Mouse (Mus musculus): Measurements from ENCODE around the gene Fam72a. TPM values are rescaled to one million over a fixed set of nuclear protein-coding genes. Genes with fewer than 3 reads are reported as not detected.

Fam72a gene
- polyA plus RNA-seq, 1 experiment from 2014 or later, result 3.8 TPM

DNA sequence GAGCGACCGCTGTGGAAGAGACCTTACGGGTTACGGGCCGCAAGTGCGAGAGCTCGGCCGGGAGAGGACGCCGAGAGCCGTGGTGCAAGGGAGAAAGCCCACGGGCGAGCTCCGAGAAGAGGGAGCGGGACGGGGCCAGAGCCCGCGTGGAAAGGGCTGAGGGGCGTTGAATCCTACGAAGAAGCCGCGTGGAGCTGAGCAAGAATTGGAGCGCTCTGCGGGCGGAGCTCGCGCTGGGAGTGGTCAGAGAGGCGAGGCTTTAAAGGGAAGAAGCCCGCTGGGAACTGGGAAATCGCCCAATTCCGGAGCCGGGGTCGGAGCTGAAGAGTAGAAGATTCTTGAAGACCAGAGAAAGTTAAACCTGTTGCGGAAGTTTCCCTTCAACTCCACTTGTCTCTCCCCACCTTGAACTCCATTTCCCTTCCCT lies 391 bp downstream of the Fam72a start:
- no peak for ATAC-seq (ENCODE audit: insufficient number of reproducible peaks, insufficient read depth, low FRiP score, low TSS enrichment, low read depth)
- Histone ChIP-seq H3K4me3 (replicated peaks) (peak overlapping the region; percentile 73), H3K27ac (peak overlapping the region; percentile 90), H3K9ac (replicated peaks) (peak overlapping the region; percentile 58), H3K27me3 (no peaks in the 10 kb centered on the region), H3K4me2 (peak overlapping the region; percentile 82), H3K9me3 (no peaks in the 10 kb centered on the region), H3K36me3 (no peaks in the 10 kb centered on the region), H3K4me1 (replicated peaks) (peaks cover 43% of the 10 kb centered on the region)
- under 1% methylated on average over 34 of the region's 34 CpGs for WGBS

DNA sequence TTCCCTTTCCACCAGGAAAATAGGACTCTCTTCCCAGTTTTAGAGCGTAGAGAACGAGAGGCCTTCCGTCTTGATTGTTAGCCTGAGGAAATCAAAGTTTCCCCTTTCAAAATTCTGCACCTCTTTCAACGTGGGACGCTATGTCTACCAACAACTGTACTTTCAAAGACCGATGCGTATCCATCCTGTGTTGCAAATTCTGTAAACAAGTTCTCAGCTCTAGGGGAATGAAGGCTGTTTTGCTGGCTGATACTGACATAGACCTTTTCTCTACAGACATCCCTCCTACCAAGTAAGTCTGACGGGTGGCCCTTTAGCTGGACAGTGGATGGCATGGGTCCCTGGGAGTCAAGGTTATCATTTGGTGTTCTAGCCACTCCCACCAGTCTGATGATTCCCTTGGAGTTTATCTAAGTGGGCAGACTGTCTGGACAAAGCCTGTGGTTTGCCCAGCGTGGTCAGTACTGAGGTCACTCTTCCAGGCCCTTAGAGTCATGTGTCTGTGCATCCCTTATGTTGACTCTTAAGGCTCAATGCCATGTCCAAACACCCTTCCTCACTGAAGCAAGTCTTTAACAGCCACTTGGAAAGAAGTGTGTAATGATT lies 961 bp downstream of the Fam72a start:
- Histone ChIP-seq H3K4me1 (replicated peaks) (peaks cover 37% of the 10 kb centered on the region), H3K27me3 (no peaks in the 10 kb centered on the region), H3K36me3 (no peaks in the 10 kb centered on the region), H3K27ac (peak overlapping the region; percentile 90), H3K9me3 (no peaks in the 10 kb centered on the region), H3K9ac (replicated peaks) (peak overlapping the region; percentile 58), H3K4me2 (peak overlapping the region; percentile 82), H3K4me3 (replicated peaks) (peak overlapping the region; percentile 73)
- no peak for ATAC-seq (ENCODE audit: insufficient number of reproducible peaks, insufficient read depth, low FRiP score, low TSS enrichment, low read depth)
- 2% methylated on average over 9 of the region's 9 CpGs for whole genome bisulfite sequencing

DNA sequence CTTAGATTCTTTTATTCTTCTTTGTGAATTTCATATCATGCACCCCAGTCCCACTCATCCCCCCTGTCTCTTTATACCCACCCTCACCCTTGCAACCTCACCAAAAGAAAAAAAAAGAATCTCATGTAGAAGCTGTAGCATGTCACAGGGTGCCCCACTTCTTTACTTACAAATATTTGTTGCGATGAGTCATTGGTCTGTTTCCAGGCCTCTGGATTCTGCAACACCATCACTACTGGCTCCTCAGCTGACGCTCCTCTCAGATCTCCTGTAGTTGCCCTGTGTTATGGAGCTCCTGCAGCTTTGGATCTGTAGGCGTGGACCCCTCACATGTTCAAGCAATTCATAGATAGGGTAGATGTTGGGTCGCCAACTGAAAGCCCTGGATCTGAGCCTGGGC lies 12.1 kb downstream of the Fam72a start:
- 93% methylated on average over 4 of the region's 4 CpGs for WGBS
- no peak for ATAC-seq (ENCODE audit: insufficient number of reproducible peaks, insufficient read depth, low FRiP score, low TSS enrichment, low read depth)

GRCm38 (mm10) chr1:131540795-131541194 lies 13.1 kb downstream of the Fam72a start:
- H3K9me3 ChIP-seq, result no peaks in the 10 kb centered on the region
- no peak for ATAC-seq (ENCODE audit: insufficient number of reproducible peaks, insufficient read depth, low FRiP score, low TSS enrichment, low read depth)
- WGBS, result 78% methylated on average over 5 of the region's 5 CpGs

More for the DNA sequence above, 12.1 kb downstream of the Fam72a start:
- Histone ChIP-seq H3K4me1 (replicated peaks) (0 out of 2 replicates have a peak, but pooled peaks cover 3% of the 10 kb centered on the region), H3K36me3 (peaks cover 6% of the 10 kb centered on the region; the same call in 1 of the 2 replicates), H3K9ac (replicated peaks) (no peak overlapping the region), H3K27me3 (no peaks in the 10 kb centered on the region), H3K27ac (no peak overlapping the region), H3K4me3 (replicated peaks) (no peak overlapping the region), H3K9me3 (no peaks in the 10 kb centered on the region), H3K4me2 (no peak overlapping the region)

GRCm38 (mm10) chr1:131541431-131541830 lies 13.7 kb downstream of the Fam72a start:
- H3K9me3 ChIP-seq, result no peaks in the 10 kb centered on the region
- peaks cover 4% of the 10 kb centered on the region; the same call in 1 of the 2 replicates for H3K36me3 ChIP-seq
- no peak overlapping the region for H3K9ac ChIP-seq (replicated peaks)
- no peak overlapping the region for H3K27ac ChIP-seq
- 53% methylated on average over 3 of the region's 3 CpGs for WGBS
- H3K27me3 ChIP-seq, result no peaks in the 10 kb centered on the region
- no peak overlapping the region for H3K4me2 ChIP-seq
- no peak overlapping the region for H3K4me3 ChIP-seq (replicated peaks)
- 0 out of 2 replicates have a peak, but pooled peaks cover 3% of the 10 kb centered on the region for H3K4me1 ChIP-seq (replicated peaks)
- ATAC-seq (ENCODE audit: insufficient number of reproducible peaks, insufficient read depth, low FRiP score, low TSS enrichment, low read depth), result no peak

More at GRCm38 (mm10) chr1:131540795-131541194, 13.1 kb downstream of the Fam72a start:
- H3K4me2 ChIP-seq, result no peak overlapping the region
- no peaks in the 10 kb centered on the region for H3K27me3 ChIP-seq
- H3K4me1 ChIP-seq (replicated peaks), result 0 out of 2 replicates have a peak, but pooled peaks cover 3% of the 10 kb centered on the region
- no peak overlapping the region for H3K9ac ChIP-seq (replicated peaks)
- H3K27ac ChIP-seq, result no peak overlapping the region
- peaks cover 4% of the 10 kb centered on the region; the same call in 1 of the 2 replicates for H3K36me3 ChIP-seq
- H3K4me3 ChIP-seq (replicated peaks), result no peak overlapping the region

GRCm38 (mm10) chr1:131541903-131542302 lies 14.2 kb downstream of the Fam72a start:
- Histone ChIP-seq H3K9ac (replicated peaks) (no peak overlapping the region), H3K9me3 (no peaks in the 10 kb centered on the region), H3K4me3 (replicated peaks) (no peak overlapping the region), H3K27ac (no peak overlapping the region), H3K4me1 (replicated peaks) (0 out of 2 replicates have a peak, but pooled peaks cover 3% of the 10 kb centered on the region), H3K4me2 (no peak overlapping the region), H3K36me3 (peaks cover 4% of the 10 kb centered on the region; the same call in 1 of the 2 replicates), H3K27me3 (no peaks in the 10 kb centered on the region)
- no peak for ATAC-seq (ENCODE audit: insufficient number of reproducible peaks, insufficient read depth, low FRiP score, low TSS enrichment, low read depth)
- 74% methylated on average over 5 of the region's 5 CpGs for WGBS

DNA sequence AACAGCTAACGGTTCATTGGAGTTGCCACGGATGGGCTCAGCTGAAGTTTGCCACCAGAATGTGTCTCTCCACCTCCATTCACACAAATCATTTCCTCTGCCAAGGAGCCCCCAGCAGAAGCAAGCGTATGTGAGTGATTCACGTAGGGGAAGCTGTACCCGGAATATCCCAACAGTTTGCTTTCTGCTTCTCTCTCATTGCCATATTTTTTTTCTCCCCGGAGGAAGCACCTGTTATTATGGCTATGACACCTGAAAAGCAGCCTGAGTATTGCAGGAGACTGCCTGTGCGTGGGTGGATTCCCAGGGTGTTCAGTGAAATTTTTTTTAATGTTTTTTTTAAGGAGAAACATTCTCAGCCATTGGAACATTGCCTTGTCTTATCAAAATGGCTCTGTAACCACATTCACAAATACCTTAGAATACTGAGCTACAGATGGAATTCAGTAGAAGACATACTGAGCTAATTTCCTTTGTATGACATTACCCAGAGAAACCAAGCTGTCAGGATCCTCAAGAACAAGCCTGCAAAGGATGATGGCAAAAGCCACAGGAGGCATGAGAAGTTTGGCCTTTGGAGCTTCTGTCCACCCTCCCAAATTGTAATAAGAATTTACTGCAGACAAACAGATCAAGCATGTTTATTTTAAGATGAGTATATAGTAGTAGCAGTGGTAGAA lies 16.3 kb downstream of the Fam72a start:
- no peak overlapping the region for H3K27ac ChIP-seq
- H3K4me1 ChIP-seq (replicated peaks), result peaks cover 8% of the 10 kb centered on the region; the same call in 1 of the 2 replicates
- H3K27me3 ChIP-seq, result no peaks in the 10 kb centered on the region
- no peak overlapping the region for H3K4me3 ChIP-seq (replicated peaks)
- 85% methylated on average over 7 of the region's 7 CpGs for WGBS
- no peak for ATAC-seq (ENCODE audit: insufficient number of reproducible peaks, insufficient read depth, low FRiP score, low TSS enrichment, low read depth)
- no peak overlapping the region for H3K9ac ChIP-seq (replicated peaks)
- peaks cover 4% of the 10 kb centered on the region; the same call in 1 of the 2 replicates for H3K36me3 ChIP-seq
- no peaks in the 10 kb centered on the region for H3K9me3 ChIP-seq
- H3K4me2 ChIP-seq, result no peak overlapping the region

DNA sequence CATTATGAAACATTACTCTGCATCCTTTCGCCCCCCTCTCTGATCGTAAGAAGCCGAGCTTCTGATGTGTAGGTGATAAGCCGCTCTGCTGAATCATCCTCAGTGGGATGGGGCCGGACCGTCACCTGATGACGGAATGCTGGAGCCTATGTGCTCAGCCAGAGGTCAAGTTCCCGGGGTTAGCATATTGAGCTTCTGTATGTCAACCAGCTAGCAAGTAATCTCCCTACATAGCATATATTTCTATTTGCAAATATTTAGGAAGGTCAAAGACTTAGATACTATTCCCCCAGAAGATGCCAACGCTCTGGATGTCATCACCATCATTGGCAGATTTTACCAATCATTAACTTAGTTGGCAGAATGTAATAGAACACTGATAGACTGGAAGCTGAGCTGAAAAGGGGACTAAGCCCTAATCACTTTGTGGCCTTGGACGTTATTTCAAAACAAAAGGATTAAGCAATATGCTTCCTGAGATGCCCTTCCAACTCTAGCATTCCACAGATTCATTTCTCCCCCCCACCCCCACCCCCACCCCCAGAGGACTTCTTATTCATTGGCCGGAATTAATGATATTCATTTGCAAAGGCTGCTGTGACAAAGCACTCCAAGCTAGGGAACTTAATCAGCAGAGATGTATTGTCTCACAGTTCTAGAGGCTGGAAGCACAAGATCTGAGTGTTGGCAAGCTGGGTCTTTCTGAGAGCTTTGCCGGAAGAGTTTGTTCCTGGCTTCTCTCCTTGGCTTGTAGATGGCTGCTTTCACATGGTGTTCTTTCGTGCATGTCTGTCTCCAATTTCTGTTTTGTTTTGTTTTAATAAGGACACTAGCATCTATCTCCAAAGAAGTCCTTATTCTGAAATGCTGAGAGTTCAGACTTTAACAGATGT lies 19.3 kb downstream of the Fam72a start:
- Histone ChIP-seq H3K4me2 (no peak overlapping the region), H3K9ac (replicated peaks) (no peak overlapping the region), H3K9me3 (no peaks in the 10 kb centered on the region), H3K4me3 (replicated peaks) (no peak overlapping the region), H3K4me1 (replicated peaks) (peaks cover 8% of the 10 kb centered on the region; the same call in 1 of the 2 replicates), H3K36me3 (no peaks in the 10 kb centered on the region), H3K27ac (no peak overlapping the region), H3K27me3 (no peaks in the 10 kb centered on the region)
- WGBS, result 85% methylated on average over 13 of the region's 13 CpGs
- ATAC-seq (ENCODE audit: insufficient number of reproducible peaks, insufficient read depth, low FRiP score, low TSS enrichment, low read depth), result no peak

DNA sequence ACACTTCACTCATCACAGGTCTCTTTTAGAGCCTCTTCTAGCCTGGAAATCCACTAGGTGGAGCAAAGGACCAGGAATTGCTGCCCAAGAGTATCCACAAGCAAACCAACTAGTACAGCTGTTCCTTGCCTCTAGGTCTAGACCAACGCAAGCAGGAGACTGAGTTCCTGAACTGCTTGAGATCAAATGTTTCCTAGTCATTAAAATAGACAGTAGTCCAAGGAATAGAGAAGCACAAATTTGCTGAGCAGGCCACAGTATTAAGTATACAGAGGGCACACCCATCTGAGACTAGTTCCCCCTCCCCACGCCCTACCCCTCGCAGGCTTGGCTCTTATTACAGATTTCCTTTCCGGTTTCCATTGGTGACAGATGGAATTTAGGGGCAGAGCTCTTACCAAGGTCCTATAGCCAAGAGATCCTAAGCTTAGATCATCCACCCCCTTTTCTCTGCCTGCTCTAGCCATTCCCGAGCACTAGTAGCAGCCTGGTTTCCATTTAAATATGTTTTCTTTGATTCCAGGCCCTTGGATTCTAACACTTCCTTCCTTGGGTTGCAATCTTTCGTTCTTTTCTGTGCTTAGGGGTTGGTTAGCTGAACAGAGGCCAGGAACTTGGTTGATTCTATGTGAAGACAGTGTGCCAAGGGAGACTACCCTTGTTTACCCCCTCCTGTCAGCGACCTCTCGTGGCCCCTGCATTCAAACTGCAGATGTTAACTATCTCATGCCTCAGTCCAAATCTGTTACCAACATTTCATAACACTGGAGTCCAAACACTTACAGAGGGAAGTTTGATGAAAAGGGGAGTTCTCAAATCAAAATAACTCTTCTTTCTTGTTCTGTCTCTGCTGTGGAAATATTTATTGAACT lies 21.0 kb downstream of the Fam72a start:
- no peak overlapping the region for H3K4me3 ChIP-seq (replicated peaks)
- peaks cover 6% of the 10 kb centered on the region; the same call in 1 of the 2 replicates for H3K4me1 ChIP-seq (replicated peaks)
- no peaks in the 10 kb centered on the region for H3K27me3 ChIP-seq
- H3K4me2 ChIP-seq, result no peak overlapping the region
- WGBS, result 45% methylated on average over 8 of the region's 8 CpGs
- no peaks in the 10 kb centered on the region for H3K9me3 ChIP-seq
- H3K36me3 ChIP-seq, result no peaks in the 10 kb centered on the region
- H3K27ac ChIP-seq, result no peak overlapping the region
- no peak overlapping the region for H3K9ac ChIP-seq (replicated peaks)
- no peak; the same call in 1 of the 2 replicates for ATAC-seq (ENCODE audit: insufficient number of reproducible peaks, insufficient read depth, low FRiP score, low TSS enrichment, low read depth)

DNA sequence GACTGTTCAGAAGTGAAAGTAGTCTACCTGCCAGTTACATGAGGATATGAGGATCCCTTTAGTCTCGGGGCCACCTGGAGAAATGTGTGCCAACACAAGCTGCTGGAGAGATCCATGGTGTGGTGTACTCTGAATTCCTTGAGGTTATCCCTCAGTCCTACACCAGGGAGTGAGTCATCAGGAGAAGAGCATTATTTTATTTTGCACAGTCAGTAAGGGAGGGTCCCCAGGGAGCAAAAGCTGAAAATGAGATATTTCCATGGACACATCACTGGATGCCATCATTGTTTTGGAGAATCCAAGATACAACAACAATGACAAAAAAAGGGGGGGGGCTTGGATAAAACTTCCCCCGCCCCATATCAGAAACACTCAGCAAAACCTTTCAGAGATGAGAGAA lies 24.3 kb downstream of the Fam72a start:
- Histone ChIP-seq H3K27ac (no peak overlapping the region), H3K9ac (replicated peaks) (no peak overlapping the region), H3K4me1 (replicated peaks) (peaks cover 9% of the 10 kb centered on the region), H3K4me3 (replicated peaks) (no peak overlapping the region), H3K27me3 (no peaks in the 10 kb centered on the region), H3K36me3 (no peaks in the 10 kb centered on the region), H3K4me2 (no peak overlapping the region), H3K9me3 (no peaks in the 10 kb centered on the region)
- ATAC-seq (ENCODE audit: insufficient number of reproducible peaks, insufficient read depth, low FRiP score, low TSS enrichment, low read depth), result no peak
- 87% methylated on average over 2 of the region's 2 CpGs for WGBS
